Mouse (Mus musculus): ENCODE data around the gene Bach2.

DNA sequence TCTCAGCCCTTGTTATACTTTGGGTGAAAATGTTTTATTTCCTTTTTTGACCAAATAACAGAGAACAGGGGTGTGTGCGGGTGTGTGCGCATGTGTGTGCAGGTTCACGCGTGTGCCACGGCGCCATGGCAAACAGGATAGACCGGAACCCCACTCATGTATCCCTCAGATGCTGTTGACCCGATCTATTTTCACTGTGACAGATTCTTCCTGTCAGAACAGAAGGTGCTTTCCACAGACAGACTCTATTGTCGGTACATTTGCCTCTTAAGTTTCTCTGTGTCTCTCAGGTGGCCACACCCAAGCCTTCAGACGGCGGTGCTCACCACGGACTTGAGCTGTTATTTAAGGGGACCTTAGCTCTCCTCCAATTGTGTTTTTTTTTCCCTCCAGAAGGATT lies 97.1 kb downstream of the Bach2 start:
- TF ChIP-seq CTCF (conservative IDR thresholded peaks at IDR 0.05; ENCODE audit: low read length) = no peak
- no peak for TF ChIP-seq NANOG (IDR thresholded peaks at IDR 0.05; ENCODE audit: borderline replicate concordance, low read length)
- no peak for TF ChIP-seq POU5F1 (IDR thresholded peaks at IDR 0.05; ENCODE audit: borderline replicate concordance, low read length)

Measured in E14TG2a.4 (cell line).